Mouse (Mus musculus): ENCODE results near the gene Slc27a4. TPM values are rescaled to one million over a fixed set of nuclear protein-coding genes. Genes with fewer than 3 reads are reported as not detected.
A peak's percentile ranks its signal among the peaks of the same experiment; 100 is the strongest.

Slc27a4 gene
- polyA plus RNA-seq, 1 experiment from 2014 or later = 10.1 TPM

DNA sequence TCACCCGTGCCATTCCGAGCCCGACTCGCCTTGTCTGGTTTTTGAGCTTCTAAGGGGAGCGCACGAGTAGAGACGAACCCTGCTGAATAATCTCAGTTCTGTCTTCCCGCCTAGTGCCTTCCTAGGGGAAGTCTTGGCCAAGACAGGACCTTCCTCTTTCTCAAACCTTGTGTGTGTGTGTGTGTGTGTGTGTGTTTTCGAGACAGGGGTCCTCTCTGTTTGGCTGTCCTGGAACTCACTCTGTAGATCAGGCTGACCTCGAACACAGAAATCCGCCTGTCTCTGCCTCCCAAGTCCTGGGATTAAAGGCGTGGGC, 25.2 kb downstream of the Slc27a4 start:
- no peaks in the 10 kb centered on the region for H3K27me3 ChIP-seq (replicated peaks; ENCODE audit: low read depth, poor library complexity, severe bottlenecking)
- H3K4me1 ChIP-seq = peaks cover 17% of the 10 kb centered on the region
- H3K36me3 ChIP-seq (replicated peaks) = peaks cover 19% of the 10 kb centered on the region
- 3% methylated on average over 12 of the region's 12 CpGs for WGBS
- DNase-seq (ENCODE audit: low spot score) = no peak
- H3K4me3 ChIP-seq = peak overlapping the region; percentile 91
- H3K9me3 ChIP-seq = no peaks in the 10 kb centered on the region
- H3K27ac ChIP-seq (replicated peaks) = peak overlapping the region; percentile 88

DNA sequence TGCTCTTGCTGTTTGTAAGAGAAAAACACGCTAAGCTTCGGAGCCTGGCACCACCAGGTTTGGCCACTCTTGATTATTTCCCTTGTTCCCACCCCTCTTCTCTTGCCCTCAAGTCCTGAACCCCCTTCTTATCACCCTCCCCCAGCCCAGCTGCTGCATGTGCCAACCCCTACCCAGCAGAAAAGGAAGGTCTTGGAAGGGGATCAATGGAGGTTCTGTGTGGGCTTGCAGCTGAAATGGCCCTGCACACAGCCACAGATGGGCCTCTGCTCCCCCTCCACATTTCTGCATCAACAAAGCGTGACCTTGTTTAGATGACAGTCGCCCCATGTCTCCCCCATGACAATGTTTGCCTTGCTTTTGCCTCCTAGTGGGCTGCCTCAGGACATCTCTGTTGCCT, 28.7 kb downstream of the Slc27a4 start:
- 91% methylated on average over 4 of the region's 4 CpGs for WGBS

DNA sequence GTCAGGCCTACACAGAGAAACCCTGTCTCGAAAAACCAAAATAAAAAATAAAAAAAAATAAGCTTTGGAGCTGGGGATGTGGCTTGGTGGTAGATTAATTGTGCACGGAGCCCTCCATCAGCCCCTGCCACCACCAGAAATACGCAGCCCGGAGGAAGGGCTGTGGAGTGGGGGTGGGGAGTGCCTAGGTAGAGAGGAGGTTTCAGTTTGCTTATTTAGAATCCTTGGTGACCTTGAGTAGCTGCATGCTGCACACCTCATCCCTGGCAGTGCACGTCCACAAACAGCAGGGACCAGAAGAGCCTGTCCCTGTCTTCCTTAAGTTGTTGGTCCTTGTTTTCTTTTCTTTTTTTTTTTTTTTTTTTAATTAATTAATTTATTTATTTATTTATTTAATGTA, 31.4 kb downstream of the Slc27a4 start:
- Histone ChIP-seq H3K4me3 (no peak overlapping the region), H3K36me3 (replicated peaks) (peaks cover 69% of the 10 kb centered on the region), H3K27ac (replicated peaks) (no peak overlapping the region), H3K27me3 (replicated peaks; ENCODE audit: low read depth, poor library complexity, severe bottlenecking) (peaks cover 5% of the 10 kb centered on the region; the same call in 1 of the 2 replicates), H3K4me1 (peaks cover 8% of the 10 kb centered on the region), H3K9me3 (no peaks in the 10 kb centered on the region)
- 93% methylated on average over 5 of the region's 5 CpGs for WGBS
- DNase-seq (ENCODE audit: low spot score) = no peak

More for the DNA sequence above, 28.7 kb downstream of the Slc27a4 start:
- Histone ChIP-seq H3K4me1 (peaks cover 21% of the 10 kb centered on the region), H3K27ac (replicated peaks) (no peak overlapping the region), H3K9me3 (no peaks in the 10 kb centered on the region), H3K4me3 (no peak overlapping the region), H3K27me3 (replicated peaks; ENCODE audit: low read depth, poor library complexity, severe bottlenecking) (no peaks in the 10 kb centered on the region), H3K36me3 (replicated peaks) (peaks cover 50% of the 10 kb centered on the region)
- DNase-seq (ENCODE audit: low spot score) = no peak

DNA sequence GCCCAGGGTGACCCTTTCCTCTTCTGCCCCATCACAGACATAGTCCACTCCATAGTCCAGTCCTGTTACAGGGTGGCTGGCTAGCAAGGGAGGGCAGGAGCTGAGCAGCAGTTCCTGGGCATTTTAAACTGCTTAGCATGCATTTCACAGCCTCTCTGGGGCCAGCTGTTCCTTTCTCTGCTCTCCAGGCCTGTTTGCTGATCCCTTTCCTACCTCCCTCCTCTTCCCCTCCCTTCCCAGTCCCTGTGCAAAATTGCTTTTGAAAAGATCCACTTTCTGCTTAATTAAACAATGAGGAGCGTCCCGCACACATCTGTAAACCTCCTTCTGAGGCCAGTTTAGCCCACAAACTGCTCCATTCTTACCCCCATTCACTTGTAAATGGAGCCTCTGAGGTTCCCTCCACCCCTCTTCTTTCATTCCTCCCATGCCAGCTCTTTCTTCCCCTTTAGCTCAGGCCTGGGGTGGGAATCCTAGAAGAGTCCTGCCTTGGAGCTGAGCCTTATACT, 33.0 kb downstream of the Slc27a4 start:
- no peaks in the 10 kb centered on the region for H3K9me3 ChIP-seq
- H3K4me1 ChIP-seq = peaks cover 23% of the 10 kb centered on the region
- peak overlapping the region; percentile 24; the same call in 1 of the 2 replicates for H3K27ac ChIP-seq (replicated peaks)
- H3K27me3 ChIP-seq (replicated peaks; ENCODE audit: low read depth, poor library complexity, severe bottlenecking) = peaks cover 8% of the 10 kb centered on the region; the same call in 1 of the 2 replicates
- 0 out of 2 replicates have a peak overlapping the region, but pooled peaks have one; percentile 11 for H3K4me3 ChIP-seq
- WGBS = 32% methylated on average over 2 of the region's 2 CpGs
- no peak for DNase-seq (ENCODE audit: low spot score)
- peaks cover 84% of the 10 kb centered on the region for H3K36me3 ChIP-seq (replicated peaks)

DNA sequence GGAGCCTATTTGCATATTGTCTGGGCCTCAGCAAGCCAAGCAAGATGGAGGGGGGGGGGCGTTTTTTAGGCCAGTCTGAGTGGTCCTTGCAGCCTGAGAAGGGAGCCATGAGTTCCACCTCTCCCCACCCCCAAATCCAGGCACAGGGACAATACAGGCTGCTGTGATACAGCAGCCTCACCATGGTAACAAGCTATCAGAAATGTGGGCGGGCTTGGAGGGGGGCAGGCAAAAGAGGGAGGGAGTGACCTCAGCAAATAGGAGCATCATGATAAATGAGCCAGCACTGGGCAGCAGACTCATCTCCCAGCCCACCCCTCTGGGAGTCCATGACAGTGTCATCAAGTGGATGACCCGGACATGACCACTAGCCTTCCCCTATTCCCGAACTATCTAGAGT, 37.0 kb downstream of the Slc27a4 start:
- H3K4me3 ChIP-seq = no peak overlapping the region
- H3K27me3 ChIP-seq (replicated peaks; ENCODE audit: low read depth, poor library complexity, severe bottlenecking) = peaks cover 35% of the 10 kb centered on the region
- no peak for DNase-seq (ENCODE audit: low spot score)
- H3K9me3 ChIP-seq = no peaks in the 10 kb centered on the region
- peaks cover 92% of the 10 kb centered on the region for H3K36me3 ChIP-seq (replicated peaks)
- peak overlapping the region; percentile 63; the same call in 1 of the 2 replicates for H3K27ac ChIP-seq (replicated peaks)
- H3K4me1 ChIP-seq = peaks cover 31% of the 10 kb centered on the region
- WGBS = 51% methylated on average over 4 of the region's 4 CpGs

DNA sequence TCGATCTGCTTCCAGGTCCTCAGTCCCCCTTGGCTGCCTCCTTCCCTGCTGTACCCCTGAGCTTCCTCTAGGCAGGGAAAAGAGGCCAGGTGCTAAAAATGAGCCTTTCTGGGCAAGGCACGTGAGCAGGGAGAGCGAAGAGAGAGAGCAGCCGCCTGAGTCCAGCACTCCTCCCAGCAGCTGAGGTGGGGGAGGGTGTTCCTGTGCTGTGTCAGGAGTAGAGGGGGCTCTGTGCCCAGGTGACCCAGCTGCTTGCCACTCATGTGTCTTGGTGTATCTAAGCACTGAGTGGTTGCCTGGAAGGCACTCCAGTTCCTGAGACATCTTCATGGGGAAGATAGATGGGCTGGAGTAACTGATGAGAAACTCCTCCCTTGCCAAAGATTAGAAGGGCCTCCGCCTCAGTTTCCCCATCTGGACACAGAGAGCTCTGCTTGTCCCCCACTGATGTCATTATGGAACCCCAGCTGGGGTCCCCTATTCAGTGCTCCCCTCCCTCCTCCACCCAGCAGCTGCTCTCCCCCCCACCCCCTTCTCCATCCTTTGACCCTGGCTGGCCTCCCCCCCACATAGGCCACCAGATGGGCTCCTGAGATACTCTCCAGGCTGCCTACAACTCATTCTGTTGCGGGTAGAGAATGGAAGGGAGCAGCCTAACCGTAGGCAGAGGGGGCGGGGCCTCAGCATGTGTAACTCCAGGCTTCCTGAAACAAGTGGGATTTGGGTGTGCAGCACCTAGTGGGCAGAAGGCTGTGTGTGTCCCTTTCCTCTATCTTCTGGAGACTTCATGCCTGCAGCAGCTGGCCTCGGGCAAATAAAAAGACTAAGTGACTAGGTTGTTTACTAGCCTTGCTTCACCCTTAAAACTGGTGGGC, 41.0 kb downstream of the Slc27a4 start:
- H3K27ac ChIP-seq (replicated peaks) = peak overlapping the region; percentile 83
- peaks cover 71% of the 10 kb centered on the region for H3K27me3 ChIP-seq (replicated peaks; ENCODE audit: low read depth, poor library complexity, severe bottlenecking)
- DNase-seq (ENCODE audit: low spot score) = no peak
- H3K9me3 ChIP-seq = no peaks in the 10 kb centered on the region
- peaks cover 70% of the 10 kb centered on the region for H3K36me3 ChIP-seq (replicated peaks)
- H3K4me3 ChIP-seq = peak overlapping the region; percentile 61
- H3K4me1 ChIP-seq = peaks cover 46% of the 10 kb centered on the region
- 59% methylated on average over 9 of the region's 9 CpGs for WGBS

DNA sequence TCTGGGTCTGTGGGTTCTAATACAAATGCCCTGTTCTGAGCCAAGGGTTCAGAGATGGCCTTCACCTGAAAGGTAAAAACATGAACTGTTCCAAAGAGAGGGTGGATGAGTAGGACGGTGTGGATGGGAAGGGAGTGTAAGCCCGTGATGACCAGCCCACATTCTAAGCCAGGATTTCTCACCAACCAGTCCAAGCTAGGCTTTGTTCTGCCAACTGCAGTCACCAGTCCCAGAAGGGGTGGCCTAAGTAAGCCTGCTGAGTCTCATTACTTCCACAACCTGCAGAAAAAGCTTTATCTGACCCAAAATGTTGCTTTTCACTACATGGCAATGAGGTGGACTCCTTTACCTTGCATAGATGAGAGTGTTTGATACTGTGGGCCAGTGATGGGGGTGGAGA, 41.7 kb downstream of the Slc27a4 start:
- DNase-seq (ENCODE audit: low spot score) = no peak
- Histone ChIP-seq H3K9me3 (no peaks in the 10 kb centered on the region), H3K4me3 (peak overlapping the region; percentile 61), H3K27me3 (replicated peaks; ENCODE audit: low read depth, poor library complexity, severe bottlenecking) (peaks cover 77% of the 10 kb centered on the region), H3K36me3 (replicated peaks) (peaks cover 64% of the 10 kb centered on the region), H3K27ac (replicated peaks) (peak overlapping the region; percentile 83), H3K4me1 (peaks cover 41% of the 10 kb centered on the region)
- WGBS = 67% methylated on average over 2 of the region's 2 CpGs

DNA sequence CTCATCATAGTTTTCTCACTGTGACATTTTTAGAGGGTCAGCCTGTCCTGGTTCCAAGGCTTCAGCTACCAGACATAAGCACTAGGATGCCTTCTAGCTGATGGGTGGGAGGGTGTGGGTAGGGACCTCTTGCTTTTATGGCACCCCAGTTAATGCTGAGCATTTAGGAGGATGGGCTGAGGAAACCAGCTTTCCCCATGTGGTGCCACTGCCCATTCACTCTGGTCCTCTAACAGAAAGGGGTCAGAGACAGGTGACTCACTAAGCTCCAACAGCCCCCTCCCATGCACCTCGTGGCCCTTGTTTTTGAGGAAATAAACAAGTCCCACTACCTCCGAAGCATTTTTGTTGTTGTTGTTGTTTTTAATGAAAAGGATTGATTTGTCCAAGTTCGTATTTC, 42.2 kb downstream of the Slc27a4 start:
- Histone ChIP-seq H3K27ac (replicated peaks) (peak overlapping the region; percentile 83), H3K36me3 (replicated peaks) (peaks cover 58% of the 10 kb centered on the region), H3K4me1 (peaks cover 36% of the 10 kb centered on the region), H3K9me3 (no peaks in the 10 kb centered on the region), H3K27me3 (replicated peaks; ENCODE audit: low read depth, poor library complexity, severe bottlenecking) (peaks cover 81% of the 10 kb centered on the region), H3K4me3 (peak overlapping the region; percentile 61)
- DNase-seq (ENCODE audit: low spot score) = no peak
- WGBS = 15% methylated on average over 3 of the region's 3 CpGs

DNA sequence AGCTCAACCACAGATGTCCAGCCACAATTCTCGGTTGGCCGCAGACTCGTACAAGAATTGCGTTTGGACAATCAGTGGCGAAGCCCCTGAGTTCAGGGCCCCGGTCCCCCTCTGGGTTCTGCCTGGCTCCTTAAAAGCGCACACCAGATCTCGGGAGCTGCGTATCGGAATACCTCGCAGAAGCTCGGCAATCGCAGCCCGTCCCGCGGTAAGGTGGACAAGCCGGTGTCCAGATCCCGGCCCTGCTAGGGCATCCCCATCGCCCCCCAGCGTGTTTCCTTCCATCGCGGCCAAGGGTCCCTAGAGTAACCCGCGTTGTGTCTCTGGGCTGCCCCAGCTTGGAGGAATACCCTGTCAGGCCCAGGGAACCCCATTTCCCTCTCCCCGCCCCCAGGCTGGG, 43.2 kb downstream of the Slc27a4 start:
- Histone ChIP-seq H3K27me3 (replicated peaks; ENCODE audit: low read depth, poor library complexity, severe bottlenecking) (peaks cover 85% of the 10 kb centered on the region), H3K4me3 (peak overlapping the region; percentile 61), H3K27ac (replicated peaks) (peak overlapping the region; percentile 83), H3K4me1 (peaks cover 32% of the 10 kb centered on the region), H3K36me3 (replicated peaks) (peaks cover 48% of the 10 kb centered on the region), H3K9me3 (no peaks in the 10 kb centered on the region)
- 1% methylated on average over 25 of the region's 25 CpGs for WGBS
- DNase-seq (ENCODE audit: low spot score) = peak; percentile 52

DNA sequence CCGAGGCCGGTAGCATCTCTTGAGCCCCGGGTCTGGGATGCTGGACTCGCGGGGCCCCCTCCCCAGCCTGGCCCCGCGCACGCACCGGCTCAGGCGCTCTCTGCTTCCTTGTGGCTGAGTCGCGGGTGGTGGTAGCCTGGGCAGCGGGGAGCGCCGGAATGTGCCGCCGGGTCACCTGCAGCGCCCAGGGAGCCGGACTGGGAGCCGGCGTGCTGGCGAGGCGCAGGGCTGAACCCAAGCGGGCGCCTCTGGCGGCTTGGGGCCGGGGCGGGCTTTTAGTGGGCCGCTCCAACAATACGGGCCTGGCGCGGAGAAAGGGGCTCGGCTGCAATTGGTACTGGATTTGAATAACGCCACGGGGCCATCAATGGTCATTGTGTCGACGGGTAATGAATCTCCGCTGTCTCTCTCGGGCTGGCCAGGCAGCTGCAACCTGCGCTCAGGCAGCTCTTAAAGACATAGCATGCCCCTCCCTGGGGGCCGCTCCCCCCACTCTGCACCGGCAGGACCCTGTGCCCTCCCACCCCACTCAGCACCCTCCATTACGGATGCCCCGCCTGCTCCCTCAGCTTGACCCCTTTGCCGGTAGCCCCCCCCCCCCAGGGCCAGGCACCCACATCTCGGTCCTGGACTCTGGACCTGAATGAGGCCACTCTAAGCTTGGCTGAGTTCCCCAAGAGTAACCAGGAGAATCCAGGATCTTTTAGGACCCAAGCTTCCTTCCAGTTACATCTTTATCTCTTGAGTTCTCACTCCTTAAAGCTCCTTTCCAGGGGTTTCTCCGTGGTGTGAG, 43.8 kb downstream of the Slc27a4 start:
- 3% methylated on average over 47 of the region's 47 CpGs for WGBS
- Histone ChIP-seq H3K36me3 (replicated peaks) (peaks cover 42% of the 10 kb centered on the region), H3K9me3 (no peaks in the 10 kb centered on the region), H3K4me3 (peak overlapping the region; percentile 61), H3K4me1 (peaks cover 32% of the 10 kb centered on the region), H3K27me3 (replicated peaks; ENCODE audit: low read depth, poor library complexity, severe bottlenecking) (peaks cover 91% of the 10 kb centered on the region), H3K27ac (replicated peaks) (peak overlapping the region; percentile 83)
- DNase-seq (ENCODE audit: low spot score) = peak; percentile 68

DNA sequence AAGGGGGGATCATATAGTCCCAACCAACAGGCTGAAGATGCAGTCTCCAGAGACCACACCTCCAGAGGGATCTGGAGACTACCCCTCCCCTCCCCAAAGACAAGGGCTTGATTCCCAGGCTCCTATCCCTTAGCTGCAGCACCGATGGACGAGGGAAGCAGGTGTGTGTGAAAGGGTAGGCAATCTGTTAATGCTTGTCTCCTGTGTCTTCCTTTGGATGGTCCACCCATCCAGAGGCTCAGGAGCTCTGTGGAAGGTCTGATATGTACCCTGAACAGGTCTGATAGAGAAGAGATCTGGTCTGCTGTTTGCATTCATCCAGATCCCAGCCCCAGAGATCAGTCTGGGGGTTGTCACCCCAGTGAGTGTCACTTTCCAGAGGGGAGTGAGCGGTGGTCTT, 44.5 kb downstream of the Slc27a4 start:
- Histone ChIP-seq H3K27ac (replicated peaks) (peak overlapping the region; percentile 83), H3K9me3 (no peaks in the 10 kb centered on the region), H3K4me1 (peaks cover 32% of the 10 kb centered on the region), H3K36me3 (replicated peaks) (peaks cover 36% of the 10 kb centered on the region), H3K4me3 (peak overlapping the region; percentile 61), H3K27me3 (replicated peaks; ENCODE audit: low read depth, poor library complexity, severe bottlenecking) (peaks cover 94% of the 10 kb centered on the region)
- no peak for DNase-seq (ENCODE audit: low spot score)
- 39% methylated on average over 3 of the region's 3 CpGs for whole genome bisulfite sequencing

DNA sequence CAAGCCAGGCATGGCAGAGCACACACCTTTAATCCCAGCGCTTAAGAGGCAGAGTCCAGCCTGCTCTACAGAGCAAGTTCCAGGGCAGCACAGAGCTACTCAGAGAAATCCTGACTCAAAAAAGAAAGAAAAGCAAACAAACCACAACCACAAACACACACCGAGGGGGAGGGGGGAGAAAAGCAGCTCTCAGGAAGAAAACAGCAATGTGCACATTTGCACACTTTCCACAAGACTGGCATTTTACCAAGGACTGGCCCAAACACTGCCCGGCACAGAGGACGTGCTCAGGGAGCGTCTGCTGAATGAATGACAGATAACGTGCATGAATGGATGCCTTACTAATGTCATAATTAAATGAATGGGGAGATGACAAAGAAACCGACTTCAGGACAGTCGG, 46.6 kb downstream of the Slc27a4 start:
- Histone ChIP-seq H3K36me3 (replicated peaks) (peaks cover 14% of the 10 kb centered on the region), H3K27ac (replicated peaks) (no peak overlapping the region; the same call in 1 of the 2 replicates), H3K4me3 (no peak overlapping the region), H3K27me3 (replicated peaks; ENCODE audit: low read depth, poor library complexity, severe bottlenecking) (peaks cover 88% of the 10 kb centered on the region), H3K4me1 (peaks cover 38% of the 10 kb centered on the region), H3K9me3 (no peaks in the 10 kb centered on the region)
- no peak for DNase-seq (ENCODE audit: low spot score)
- WGBS = 78% methylated on average over 8 of the region's 8 CpGs
